Mouse (Mus musculus) thymus, postnatal 10 days (tissue): ENCODE measurements around the gene Macf1.
A peak's percentile ranks its signal among the peaks of the same experiment; 100 is the strongest.
"Not testable (repeated sequence)": the region's sequence is repeated elsewhere in the genome, so short reads cannot be mapped to it uniquely, and the experiment has no call there.

Experiments used
- DNase-seq, 2 experiments: peaks; one replicate each; pipeline ENCODE4 v3.0.0; 2021; ENCODE audit warnings: low spot score in 2 of 2

Gene Macf1

DNA sequence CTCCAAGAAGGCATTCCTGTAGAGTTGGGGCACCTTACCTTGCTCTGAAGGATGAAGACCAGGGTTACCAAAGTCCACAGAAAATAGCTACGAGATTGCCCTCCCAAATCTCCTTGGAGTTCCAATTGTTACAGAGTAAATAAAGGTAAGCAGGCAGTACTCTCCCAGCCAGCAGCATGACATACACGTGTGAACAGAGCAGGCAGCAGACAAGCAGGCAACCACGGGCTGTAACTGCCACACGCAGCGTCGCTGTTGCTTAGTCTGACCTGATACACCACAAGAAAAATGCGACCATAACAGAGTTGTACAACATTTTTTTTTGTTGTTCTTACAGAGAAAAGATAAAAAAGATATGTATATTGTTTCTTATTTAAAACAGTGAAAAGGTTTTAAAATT, 325.5 kb downstream of the Macf1 start:
- no peak for DNase-seq

DNA sequence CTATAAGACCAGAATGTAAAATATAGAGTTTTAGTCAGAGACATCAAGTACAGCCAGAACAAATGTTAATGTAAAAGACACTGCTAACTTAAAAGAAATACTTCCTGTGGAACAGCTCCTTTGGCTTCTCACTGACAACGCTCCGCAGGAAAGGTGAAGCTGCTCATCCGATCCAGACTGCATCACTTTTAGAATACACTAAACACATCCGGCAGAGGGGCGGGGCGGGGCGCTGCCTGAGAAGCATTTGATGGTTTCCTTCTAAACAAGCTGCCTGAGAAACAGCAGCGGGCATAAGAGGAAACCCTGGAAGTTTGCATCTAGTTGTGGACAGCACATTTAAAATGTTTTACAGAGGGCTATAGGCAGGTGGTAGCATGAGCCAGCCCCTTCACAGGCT, 328.2 kb downstream of the Macf1 start:
- no peak for DNase-seq

DNA sequence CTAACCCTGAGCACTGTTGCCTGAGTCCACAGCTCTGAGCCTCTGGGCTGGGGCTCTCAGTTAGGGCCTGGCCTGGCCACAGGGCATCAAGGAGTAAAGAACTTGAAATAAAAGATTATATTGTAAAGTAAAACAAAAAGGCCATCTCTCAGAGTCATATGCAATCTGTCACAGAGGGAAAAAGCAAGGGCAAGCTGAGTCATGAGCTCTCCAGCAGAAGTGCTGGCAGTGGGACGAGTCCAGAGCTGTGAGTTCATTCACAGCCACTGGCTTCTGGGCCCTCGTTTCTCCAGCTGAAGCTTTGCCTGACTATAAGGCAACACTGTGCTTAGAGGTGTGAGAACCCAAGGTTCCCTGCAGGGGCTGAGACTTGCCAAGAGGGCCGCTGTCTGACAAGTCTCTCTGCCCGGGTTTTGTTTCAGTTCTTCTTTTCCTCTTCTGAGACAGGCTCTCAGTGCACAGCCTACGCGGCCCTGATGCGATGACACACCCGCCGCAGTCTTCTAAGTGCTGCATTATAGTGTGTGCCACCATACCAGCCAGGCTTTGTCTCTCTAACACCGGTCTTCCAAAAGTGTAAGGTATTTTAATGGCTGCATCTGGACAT, 330.8 kb downstream of the Macf1 start:
- no peak for DNase-seq

DNA sequence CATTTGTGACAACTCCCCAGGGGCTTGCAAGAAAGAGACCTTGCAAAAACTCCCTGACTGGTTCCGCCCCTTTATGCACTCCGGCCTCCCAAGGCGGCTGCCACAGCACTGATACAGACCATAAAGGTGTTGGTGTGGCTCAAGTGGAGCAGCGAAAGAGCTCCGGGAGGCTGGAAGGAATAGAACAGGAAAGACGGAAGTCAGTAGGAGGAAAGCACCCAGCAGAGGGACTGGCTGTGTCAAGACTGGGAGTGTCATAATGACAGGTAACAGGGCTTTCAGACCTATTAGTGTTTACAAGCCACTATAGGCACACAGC, 340.7 kb downstream of the Macf1 start:
- DNase-seq: no peak

DNA sequence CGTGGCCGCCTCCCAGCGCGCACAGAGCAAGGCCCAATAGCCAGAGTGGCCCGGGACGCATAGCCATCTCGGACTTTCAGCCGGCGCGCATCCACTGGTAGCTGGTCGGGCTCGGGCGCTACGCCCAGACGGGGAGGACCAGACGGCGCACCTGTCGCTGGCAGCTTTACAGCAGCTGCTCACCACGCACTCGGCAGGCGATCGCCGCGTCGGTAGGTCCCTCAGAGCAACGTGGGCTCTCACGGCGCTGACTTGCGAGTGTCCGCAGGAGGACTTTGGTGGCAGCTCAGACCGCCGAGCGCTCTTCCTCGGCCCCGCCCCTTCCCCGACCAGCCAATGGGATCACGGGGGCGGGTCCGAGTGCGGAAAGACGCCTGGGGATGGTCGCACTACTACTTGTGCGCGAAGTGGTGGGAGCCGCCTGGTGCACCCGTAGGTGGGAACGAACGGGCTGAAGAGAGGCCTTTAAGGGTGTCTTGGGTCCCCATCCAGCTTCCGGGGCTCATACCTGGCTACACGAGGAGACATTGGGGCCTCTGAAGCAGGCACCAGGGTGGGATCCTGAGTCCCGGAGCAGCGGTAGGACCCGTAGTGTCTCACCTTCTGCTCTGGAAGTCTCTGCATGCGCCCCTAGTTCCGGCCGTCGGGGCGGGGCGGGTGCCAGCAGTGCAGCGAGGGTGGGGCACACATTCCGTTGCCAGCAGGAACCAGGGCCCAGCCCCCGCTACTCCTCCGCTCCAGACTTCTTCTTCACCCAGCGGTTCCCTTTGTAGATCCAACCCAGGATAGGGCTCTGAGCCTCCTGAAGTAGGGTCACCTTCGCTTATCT, 341.3 kb downstream of the Macf1 start, which contains the start of gene Bmp8a:
Bmp8a (minus strand) TSS at position 611 of the 829 bp plus-strand sequence.
- DNase-seq: peak; percentile 19 to 49

DNA sequence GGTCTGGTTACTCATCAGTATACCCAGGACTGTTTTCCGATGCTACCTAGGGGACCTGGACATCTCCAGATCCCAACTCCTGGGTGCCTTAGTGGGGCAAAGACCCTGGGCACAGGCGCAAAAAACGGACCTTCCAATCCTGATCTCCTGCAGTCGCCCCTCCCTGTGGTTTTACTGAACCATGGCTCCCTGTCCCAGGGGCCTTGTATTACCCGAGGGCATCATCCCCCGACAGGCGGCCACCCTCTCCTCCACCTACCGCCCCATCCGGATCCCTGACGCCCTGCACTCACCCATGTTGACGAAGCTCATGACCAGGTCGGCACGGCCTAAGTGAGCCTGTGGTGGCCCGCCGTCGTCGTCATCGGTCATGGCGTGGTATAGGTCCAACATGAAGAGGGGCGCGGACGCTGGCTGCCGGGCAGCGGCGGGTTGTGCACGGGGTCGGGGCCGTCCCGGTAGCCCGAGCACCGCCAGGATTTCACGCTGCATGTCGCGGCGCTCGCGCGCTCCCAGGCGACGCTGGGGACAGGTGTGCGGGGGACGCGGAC, 342.0 kb downstream of the Macf1 start:
- no peak for DNase-seq

DNA sequence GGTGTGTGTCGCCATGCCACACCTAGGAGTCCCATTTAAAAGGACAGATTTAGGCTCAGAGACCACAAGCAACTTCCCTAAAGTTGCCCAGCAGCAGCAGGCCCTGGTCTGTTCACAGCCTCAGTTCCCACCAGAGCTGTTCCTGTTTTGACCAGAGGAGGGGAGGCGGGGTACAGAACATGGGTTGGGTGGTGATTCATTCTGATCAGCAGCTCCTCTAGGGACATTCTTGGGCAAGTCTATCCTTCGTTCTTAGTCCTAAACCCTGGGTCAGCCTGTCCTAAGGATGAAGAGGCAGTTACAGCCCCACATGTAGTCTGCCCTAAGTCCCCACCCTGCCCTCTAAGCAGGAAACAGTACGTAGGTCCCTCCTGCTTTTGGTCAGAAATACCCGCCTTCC, 343.9 kb downstream of the Macf1 start:
- no peak for DNase-seq

DNA sequence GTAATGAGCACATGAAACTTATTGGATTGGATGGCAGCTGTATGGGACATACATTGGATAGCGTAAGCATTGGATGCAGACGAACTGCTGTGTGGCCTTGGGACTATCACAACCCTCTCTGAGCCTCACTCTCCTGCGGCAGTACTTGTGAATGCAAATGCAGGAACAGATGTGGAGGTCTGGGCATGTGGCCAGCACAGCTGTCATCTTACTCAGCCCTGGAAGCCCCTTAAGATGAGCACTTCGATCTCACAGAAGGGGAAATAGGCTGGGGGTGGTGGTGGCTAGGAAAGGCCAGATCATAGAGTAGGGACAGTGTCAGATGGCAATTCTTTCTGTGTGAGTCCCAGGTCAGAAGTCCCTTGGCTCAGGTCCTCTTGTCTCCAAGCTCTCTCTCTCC, 346.5 kb downstream of the Macf1 start:
- no peak for DNase-seq

DNA sequence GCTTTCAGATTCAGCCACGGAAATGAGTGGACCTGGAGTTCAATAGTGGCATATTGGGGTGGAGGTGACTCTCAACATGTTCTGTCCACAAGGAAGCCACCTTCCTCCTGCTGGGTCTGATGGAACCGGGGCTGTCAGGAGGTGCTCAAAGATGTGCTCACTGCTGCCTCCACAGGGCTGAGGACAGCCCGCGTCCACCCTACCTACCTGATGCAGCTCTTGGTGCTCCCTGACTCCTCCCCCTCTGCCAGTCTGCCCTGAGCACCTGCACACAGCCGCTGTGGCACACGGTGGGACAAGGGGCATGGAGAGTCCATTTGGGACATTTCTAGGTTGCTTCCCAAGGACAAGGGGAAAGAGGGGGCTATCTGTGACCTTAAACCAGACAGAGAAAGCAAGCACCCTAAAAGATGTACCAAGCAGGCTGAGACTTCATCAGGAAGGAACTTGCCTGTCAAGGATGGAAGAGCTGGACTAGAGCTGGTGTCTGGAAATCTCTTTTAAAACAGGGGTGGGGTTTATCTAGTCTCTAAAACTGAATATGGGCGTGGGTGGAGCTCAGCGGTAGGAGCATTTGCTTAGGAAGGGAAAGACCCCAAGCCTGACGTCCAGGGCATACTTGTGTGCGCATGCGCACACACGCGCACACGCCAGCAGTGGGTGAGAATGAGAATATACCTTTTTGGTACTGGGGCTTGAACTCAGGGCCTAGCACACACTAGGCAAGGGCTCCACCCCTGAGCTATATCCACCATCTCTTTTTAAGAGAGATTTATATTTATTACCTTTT, 348.2 kb downstream of the Macf1 start:
- DNase-seq: no peak

DNA sequence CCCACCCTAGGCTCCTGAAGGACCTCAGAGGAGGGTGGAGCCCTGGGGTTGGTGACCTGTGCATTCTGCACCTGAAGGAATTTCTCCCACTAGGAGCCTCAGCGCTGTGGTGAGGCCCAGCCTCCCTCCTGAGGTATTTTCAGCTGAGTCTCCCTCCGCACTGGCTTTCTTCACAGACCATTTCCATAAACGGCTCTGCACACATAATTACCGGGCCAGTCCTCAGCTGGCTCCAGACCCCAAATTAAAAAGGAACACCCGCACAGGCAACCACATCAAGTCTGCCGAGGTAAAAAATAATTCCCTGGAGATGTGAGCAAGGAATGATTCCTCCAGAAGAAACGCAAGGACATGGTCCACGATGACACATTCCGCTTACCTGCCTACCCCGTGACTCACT, 348.9 kb downstream of the Macf1 start:
- DNase-seq: not testable (repeated sequence)

DNA sequence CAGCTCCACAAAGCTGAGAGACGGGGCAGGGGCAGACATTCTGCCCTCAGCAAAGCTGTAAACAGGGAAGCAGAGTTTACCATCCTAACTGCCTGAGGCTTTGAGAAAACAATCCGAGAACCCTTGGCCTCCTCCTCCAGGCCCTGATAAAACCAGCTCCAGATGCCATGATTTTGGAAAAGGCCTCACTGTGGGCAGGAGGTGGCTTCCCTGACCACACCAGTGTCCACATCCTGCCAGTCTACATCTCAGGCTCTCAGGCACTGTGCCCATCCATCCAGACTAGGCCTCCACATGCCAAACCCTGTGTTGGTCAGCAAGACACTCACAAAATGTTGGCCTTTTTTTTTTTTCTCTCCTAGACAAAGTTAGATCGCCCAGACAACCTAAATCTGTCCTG, 350.0 kb downstream of the Macf1 start:
- no peak for DNase-seq

DNA sequence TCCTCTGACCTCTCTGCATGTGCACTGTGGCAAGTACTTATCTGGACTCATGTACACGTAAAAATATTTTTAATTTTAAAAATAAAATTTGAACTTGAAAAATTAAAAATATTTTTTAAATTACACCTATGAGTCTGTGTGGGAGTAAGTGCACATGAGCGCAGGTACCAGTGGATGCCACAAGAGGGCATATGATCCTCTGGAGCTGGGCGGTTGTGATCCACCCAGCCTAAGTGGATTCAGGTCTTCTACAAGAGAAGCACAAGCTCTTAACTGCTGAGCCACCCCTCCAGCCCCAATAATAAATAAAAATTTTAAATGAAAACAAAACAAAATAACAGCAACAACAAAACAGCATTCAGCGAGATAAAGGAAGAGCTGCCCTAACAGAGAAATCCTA, 351.0 kb downstream of the Macf1 start:
- DNase-seq: no peak

DNA sequence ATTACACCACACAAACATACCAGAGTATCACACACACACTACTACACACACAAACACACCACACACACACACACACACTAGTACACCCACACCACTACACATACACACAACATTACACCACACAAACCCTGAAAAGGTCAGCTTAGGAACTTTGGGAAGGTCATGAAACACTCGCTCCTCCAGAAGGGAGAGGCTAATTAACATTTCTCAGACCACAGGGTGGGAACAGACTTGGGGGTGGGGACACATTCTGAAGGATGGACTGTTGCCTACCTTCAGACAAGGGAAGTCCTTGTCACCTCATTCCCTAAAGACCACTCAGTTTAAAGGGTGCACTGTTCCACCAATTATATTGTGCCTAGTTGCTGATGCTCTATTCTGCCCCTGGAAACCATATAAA, 352.2 kb downstream of the Macf1 start:
- DNase-seq: not testable (repeated sequence)

DNA sequence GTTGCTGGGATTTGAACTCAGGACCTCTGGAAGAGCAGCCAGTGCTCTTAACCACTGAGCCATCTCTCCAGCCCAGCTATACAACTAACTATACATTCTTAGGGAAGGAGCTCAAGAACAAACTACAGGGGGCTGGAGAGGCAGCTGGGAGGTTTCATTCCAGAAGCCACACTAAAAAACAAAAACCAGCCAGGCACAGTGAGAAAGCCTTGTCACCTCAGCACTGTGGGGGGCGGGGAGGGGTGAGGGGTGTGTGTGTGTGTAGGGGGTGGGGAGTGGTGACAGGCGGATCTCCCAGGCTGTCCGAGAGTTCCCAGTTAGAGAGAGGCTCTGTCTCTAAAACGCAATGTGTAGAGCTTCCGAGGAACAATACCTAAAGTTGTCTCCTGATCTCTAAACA, 352.8 kb downstream of the Macf1 start:
- DNase-seq: no peak

DNA sequence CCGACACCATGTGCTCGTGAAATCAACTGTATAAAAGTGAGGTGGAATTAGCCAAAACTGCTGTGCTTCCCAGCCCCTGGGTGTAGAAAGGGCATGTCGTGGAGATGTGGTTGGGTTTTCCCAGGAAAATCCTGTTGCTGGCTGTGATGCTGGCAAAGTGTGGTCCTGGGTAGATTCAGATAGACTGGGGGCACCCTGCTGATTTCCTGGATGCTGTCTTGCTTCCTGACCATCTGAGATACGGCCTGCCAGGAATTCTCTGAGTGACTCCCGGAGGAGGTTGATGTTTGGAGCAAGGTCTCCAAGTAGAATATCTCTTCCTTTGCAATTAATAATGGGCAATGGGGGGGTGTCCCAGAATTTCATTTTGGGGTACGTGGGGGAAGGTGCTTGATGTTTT, 355.2 kb downstream of the Macf1 start:
- no peak for DNase-seq

DNA sequence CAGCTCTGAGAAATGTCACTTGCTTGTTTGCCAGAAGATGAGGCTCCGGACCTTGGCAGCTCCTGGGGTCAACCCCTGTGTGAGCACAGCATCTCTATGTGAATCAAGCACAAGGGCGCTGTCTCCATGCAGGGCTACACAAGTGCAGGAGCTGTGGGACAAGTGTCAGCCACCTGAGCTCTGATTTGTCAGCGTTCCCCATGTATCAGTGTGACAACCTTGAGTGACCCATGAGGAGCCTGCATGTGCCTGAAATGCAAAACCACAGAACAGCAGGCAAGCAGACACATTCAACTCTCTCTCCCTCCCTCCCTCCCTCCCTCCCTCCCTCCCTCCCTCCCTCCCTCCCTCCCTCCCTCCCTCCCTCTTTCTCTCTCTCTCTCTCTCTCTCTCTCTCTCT, 356.5 kb downstream of the Macf1 start:
- no peak for DNase-seq

DNA sequence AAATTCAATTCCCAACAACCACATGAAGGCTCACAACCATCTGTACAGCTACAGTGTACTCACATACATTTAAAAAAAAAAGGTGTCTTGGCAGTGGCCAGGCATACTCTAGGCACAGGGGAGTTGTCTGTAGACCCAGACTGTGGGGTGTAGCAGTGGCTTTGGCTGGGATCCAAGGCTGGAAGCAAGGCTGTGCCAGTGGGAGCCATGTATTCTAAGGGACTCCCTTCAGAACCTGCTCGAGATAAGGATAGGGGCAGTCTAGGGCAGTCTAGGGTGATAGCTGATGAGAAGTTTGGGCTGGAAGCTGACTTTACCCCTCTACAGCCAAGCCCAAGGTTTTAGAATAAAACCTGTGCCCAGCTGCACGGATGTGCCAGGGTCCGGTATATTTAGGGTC, 358.1 kb downstream of the Macf1 start:
- no peak for DNase-seq

DNA sequence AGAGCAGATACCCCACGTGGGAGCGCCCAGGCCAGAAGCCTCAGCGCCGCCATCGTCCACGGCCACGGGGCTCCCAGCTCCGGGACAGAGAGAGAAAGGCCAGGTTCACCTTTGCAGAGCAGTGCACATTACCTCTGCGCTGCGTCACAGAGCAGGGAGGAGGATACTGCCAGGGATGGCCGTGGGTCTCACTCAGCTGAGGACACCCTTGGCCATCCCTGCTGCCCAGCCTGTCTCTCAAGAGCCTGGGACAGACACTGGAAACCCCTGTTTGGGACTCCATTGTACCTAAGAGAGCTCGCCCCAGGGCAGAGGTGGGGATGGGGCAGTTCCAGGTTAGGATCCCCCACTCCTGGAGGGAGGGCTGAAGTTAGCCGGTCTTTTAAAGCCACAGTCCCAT, 360.6 kb downstream of the Macf1 start, which contains the start of gene Oxct2a:
Oxct2a (minus strand) TSS at position 101 of the 400 bp plus-strand sequence.
- DNase-seq: no peak

DNA sequence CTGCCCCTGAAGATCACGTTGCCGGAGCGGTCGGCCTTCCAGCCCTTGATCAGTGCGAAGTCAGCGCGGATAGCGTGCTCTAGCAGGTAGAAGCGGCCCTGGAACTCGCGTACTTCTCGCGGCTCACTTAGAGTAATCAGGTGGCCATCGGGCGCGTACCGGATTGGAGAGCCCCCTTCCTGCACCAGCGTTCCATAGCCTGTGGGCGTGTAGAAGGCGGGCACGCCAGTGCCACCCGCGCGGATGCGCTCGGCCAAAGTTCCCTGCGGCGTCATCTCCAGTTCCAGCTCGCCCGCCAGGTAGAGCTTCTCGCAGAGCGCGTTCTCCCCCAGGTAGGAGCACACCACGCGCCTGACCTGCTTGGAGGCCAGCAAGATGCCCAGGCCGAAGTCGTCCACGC, 361.2 kb downstream of the Macf1 start:
- not testable (repeated sequence) for DNase-seq

DNA sequence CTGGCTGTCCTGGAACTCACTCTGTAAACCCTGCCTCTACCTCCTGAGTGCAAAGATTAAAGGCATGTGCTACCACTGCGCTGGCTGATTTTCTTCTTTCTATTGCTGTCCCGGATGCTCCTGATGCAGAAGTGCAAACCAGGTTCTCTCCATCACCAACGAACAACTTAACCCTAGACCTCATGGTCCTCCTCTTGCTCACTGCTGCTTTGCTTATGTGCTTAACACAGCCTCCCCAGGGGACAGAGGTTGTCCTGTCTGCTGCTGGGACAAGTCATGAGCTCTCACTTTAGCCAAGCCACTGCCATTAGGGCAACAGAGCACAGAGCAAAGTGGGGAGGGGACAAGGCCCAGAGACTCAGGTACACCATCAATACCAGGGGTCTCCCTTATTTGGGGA, 369.7 kb downstream of the Macf1 start:
- no peak for DNase-seq

DNA sequence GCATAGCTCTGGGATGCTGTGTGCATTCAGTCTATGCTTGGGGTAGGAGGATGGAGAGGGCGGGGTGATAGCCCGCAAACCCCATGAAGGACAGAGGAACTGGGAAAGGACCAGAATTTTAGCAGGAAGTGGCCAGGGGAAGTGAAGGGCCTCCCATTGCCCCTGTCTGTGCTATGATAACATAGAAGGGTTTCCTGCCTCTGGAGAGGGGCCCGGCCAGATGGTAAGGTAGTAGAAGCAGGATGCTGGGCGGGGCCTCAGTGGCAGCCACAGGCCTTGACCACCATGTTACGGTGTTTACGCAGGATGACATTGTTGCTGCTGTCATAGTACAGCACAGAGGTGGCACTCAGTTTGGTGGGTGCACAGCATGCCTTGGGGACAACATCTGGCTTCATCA, 371.1 kb downstream of the Macf1 start:
- no peak for DNase-seq

DNA sequence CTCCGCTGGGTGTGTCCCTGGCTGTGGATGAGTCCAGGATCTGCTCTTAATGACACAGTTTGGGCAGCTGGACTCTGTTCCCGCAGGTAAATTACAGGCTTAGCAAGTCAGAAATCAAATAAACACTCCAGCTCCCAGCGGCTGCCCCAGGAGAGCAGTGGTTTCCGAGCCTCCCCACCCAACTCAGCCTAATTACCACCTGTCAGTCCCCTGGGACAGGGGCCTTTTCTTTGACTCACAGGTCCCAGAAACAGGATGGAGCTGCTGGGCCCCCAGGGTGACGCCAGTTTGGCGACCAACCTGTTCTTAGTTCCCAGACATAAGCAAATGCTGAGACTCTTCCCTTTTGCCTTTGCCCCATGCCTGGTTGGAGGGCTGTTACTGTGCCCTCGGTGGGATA, 372.3 kb downstream of the Macf1 start:
- no peak for DNase-seq

DNA sequence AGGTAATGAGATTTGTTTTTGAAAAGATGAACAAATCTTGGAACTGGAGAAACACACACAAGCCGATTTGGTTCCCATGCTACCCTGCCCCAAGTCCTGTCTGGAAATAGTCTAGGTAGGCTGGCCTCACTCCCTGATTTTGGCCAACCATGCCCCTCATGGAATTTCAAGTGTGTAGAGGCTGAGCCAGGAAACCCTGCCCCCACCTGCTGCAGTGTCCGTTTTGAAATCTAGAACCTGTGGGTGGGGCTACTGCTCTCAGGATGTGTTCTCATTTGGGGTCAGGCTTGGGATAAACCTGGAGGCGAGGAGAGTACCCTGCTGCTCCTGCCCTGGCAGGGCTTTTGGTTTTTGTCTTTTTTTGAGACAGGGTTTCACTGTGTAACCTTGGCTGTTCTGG, 375.9 kb downstream of the Macf1 start:
- DNase-seq: no peak
